Mouse (Mus musculus): ENCODE measurements around the gene B4galt2. TPM values are rescaled to one million over a fixed set of nuclear protein-coding genes. Genes with fewer than 3 reads are reported as not detected.

Gene B4galt2
- polyA plus RNA-seq, 1 experiment, result 37.7 TPM

- H3K79me2 ChIP-seq (ENCODE audit: control insufficient read depth, insufficient read depth), result peaks cover 23% of the 10 kb centered on the region
- no peak overlapping the region for H3ac ChIP-seq (ENCODE audit: control insufficient read depth, insufficient read length, low read depth)
- TF ChIP-seq MAX (IDR thresholded peaks at IDR 0.05), result no peak
- no peak for TF ChIP-seq MYOD1 (IDR thresholded peaks at IDR 0.05; ENCODE audit: control insufficient read depth, insufficient read length, low read depth)
- TF ChIP-seq FOSL1 (IDR thresholded peaks at IDR 0.05; ENCODE audit: insufficient read depth, low read length, poor library complexity, severe bottlenecking), result no peak
- no peak for TF ChIP-seq CEBPB (IDR thresholded peaks at IDR 0.05; ENCODE audit: low read depth)
- no peak for TF ChIP-seq MYOG (IDR thresholded peaks at IDR 0.05; ENCODE audit: control insufficient read depth, extremely low read depth, insufficient read length)
- TF ChIP-seq USF1 (IDR thresholded peaks at IDR 0.05; ENCODE audit: low read depth), result no peak
- TF ChIP-seq CTCF (IDR thresholded peaks at IDR 0.05; ENCODE audit: control insufficient read depth, insufficient read depth, insufficient read length), result no peak
- peaks cover under 1% of the 10 kb centered on the region for H3K36me3 ChIP-seq (ENCODE audit: control insufficient read depth, insufficient read depth)
- H3K79me3 ChIP-seq (ENCODE audit: low read depth), result peaks cover 17% of the 10 kb centered on the region
- H3K4me3 ChIP-seq (ENCODE audit: insufficient read depth, poor library complexity, severe bottlenecking), result no peak overlapping the region
- no peaks in the 10 kb centered on the region for H3K27me3 ChIP-seq (ENCODE audit: control insufficient read depth, insufficient read depth, insufficient read length)
Measured at GRCm38 (mm10) chr4:117917402-117917801, 34.1 kb upstream of the B4galt2 start.

GRCm38 (mm10) chr4:117916386-117916785 is 33.1 kb upstream of the B4galt2 start:
- Histone ChIP-seq H3K27me3 (ENCODE audit: control insufficient read depth, insufficient read depth, insufficient read length) (no peaks in the 10 kb centered on the region), H3K79me3 (ENCODE audit: low read depth) (peaks cover 27% of the 10 kb centered on the region), H3K4me3 (ENCODE audit: insufficient read depth, poor library complexity, severe bottlenecking) (no peak overlapping the region), H3K36me3 (ENCODE audit: control insufficient read depth, insufficient read depth) (peaks cover 9% of the 10 kb centered on the region), H3K79me2 (ENCODE audit: control insufficient read depth, insufficient read depth) (peaks cover 34% of the 10 kb centered on the region), H3ac (ENCODE audit: control insufficient read depth, insufficient read length, low read depth) (no peak overlapping the region)
- TF ChIP-seq MAX (IDR thresholded peaks at IDR 0.05), result no peak
- no peak for TF ChIP-seq FOSL1 (IDR thresholded peaks at IDR 0.05; ENCODE audit: insufficient read depth, low read length, poor library complexity, severe bottlenecking)
- no peak for TF ChIP-seq MYOG (IDR thresholded peaks at IDR 0.05; ENCODE audit: control insufficient read depth, extremely low read depth, insufficient read length)
- TF ChIP-seq MYOD1 (IDR thresholded peaks at IDR 0.05; ENCODE audit: control insufficient read depth, insufficient read length, low read depth), result no peak
- no peak for TF ChIP-seq CEBPB (IDR thresholded peaks at IDR 0.05; ENCODE audit: low read depth)
- TF ChIP-seq CTCF (IDR thresholded peaks at IDR 0.05; ENCODE audit: control insufficient read depth, insufficient read depth, insufficient read length), result no peak
- TF ChIP-seq USF1 (IDR thresholded peaks at IDR 0.05; ENCODE audit: low read depth), result no peak

- TF ChIP-seq MYOG (IDR thresholded peaks at IDR 0.05; ENCODE audit: control insufficient read depth, extremely low read depth, insufficient read length) (no peak), FOSL1 (IDR thresholded peaks at IDR 0.05; ENCODE audit: insufficient read depth, low read length, poor library complexity, severe bottlenecking) (no peak), CEBPB (IDR thresholded peaks at IDR 0.05; ENCODE audit: low read depth) (no peak), CTCF (IDR thresholded peaks at IDR 0.05; ENCODE audit: control insufficient read depth, insufficient read depth, insufficient read length) (no peak), MYOD1 (IDR thresholded peaks at IDR 0.05; ENCODE audit: control insufficient read depth, insufficient read length, low read depth) (no peak), USF1 (IDR thresholded peaks at IDR 0.05; ENCODE audit: low read depth) (no peak), MAX (IDR thresholded peaks at IDR 0.05) (no peak)
- peaks cover 33% of the 10 kb centered on the region for H3K79me3 ChIP-seq (ENCODE audit: low read depth)
- H3K79me2 ChIP-seq (ENCODE audit: control insufficient read depth, insufficient read depth), result peaks cover 42% of the 10 kb centered on the region
- no peaks in the 10 kb centered on the region for H3K27me3 ChIP-seq (ENCODE audit: control insufficient read depth, insufficient read depth, insufficient read length)
- H3K4me3 ChIP-seq (ENCODE audit: insufficient read depth, poor library complexity, severe bottlenecking), result peak overlapping the region; percentile 83
- H3ac ChIP-seq (ENCODE audit: control insufficient read depth, insufficient read length, low read depth), result peak overlapping the region; percentile 73
- peaks cover 14% of the 10 kb centered on the region for H3K36me3 ChIP-seq (ENCODE audit: control insufficient read depth, insufficient read depth)
Measured at GRCm38 (mm10) chr4:117915489-117916105, 32.3 kb upstream of the B4galt2 start.

GRCm38 (mm10) chr4:117914591-117915442 is 31.5 kb upstream of the B4galt2 start, which contains the start of gene Ipo13:
TSS of gene Ipo13 (minus strand) at chr4:117914999.
- Histone ChIP-seq H3K79me2 (ENCODE audit: control insufficient read depth, insufficient read depth) (peaks cover 49% of the 10 kb centered on the region), H3K4me3 (ENCODE audit: insufficient read depth, poor library complexity, severe bottlenecking) (peak within 1 kb of the TSS; percentile 83), H3K79me3 (ENCODE audit: low read depth) (peaks cover 39% of the 10 kb centered on the region), H3K36me3 (ENCODE audit: control insufficient read depth, insufficient read depth) (peaks cover 20% of the 10 kb centered on the region), H3ac (ENCODE audit: control insufficient read depth, insufficient read length, low read depth) (peak within 1 kb of the TSS; percentile 73), H3K27me3 (ENCODE audit: control insufficient read depth, insufficient read depth, insufficient read length) (no peaks in the 10 kb centered on the region)
- TF ChIP-seq CEBPB (IDR thresholded peaks at IDR 0.05; ENCODE audit: low read depth), result no peak
- TF ChIP-seq MAX (IDR thresholded peaks at IDR 0.05), result peak; percentile 98
- TF ChIP-seq USF1 (IDR thresholded peaks at IDR 0.05; ENCODE audit: low read depth), result peak; percentile 79

GRCm38 (mm10) chr4:117914031-117914430 is 30.7 kb upstream of the B4galt2 start:
- TF ChIP-seq CEBPB (IDR thresholded peaks at IDR 0.05; ENCODE audit: low read depth) (no peak), MYOG (IDR thresholded peaks at IDR 0.05; ENCODE audit: control insufficient read depth, extremely low read depth, insufficient read length) (no peak), CTCF (IDR thresholded peaks at IDR 0.05; ENCODE audit: control insufficient read depth, insufficient read depth, insufficient read length) (no peak), MYOD1 (IDR thresholded peaks at IDR 0.05; ENCODE audit: control insufficient read depth, insufficient read length, low read depth) (no peak), USF1 (IDR thresholded peaks at IDR 0.05; ENCODE audit: low read depth) (no peak), MAX (IDR thresholded peaks at IDR 0.05) (no peak), FOSL1 (IDR thresholded peaks at IDR 0.05; ENCODE audit: insufficient read depth, low read length, poor library complexity, severe bottlenecking) (no peak)
- peaks cover 24% of the 10 kb centered on the region for H3K36me3 ChIP-seq (ENCODE audit: control insufficient read depth, insufficient read depth)
- H3ac ChIP-seq (ENCODE audit: control insufficient read depth, insufficient read length, low read depth), result peak overlapping the region; percentile 63
- peaks cover 57% of the 10 kb centered on the region for H3K79me2 ChIP-seq (ENCODE audit: control insufficient read depth, insufficient read depth)
- H3K27me3 ChIP-seq (ENCODE audit: control insufficient read depth, insufficient read depth, insufficient read length), result no peaks in the 10 kb centered on the region
- H3K79me3 ChIP-seq (ENCODE audit: low read depth), result peaks cover 46% of the 10 kb centered on the region
- H3K4me3 ChIP-seq (ENCODE audit: insufficient read depth, poor library complexity, severe bottlenecking), result peak overlapping the region; percentile 83

Measured in C2C12 (cell line).